Mouse (Mus musculus): Measurements from ENCODE around the gene Hipk2. TPM values are rescaled to one million over a fixed set of nuclear protein-coding genes. Genes with fewer than 3 reads are reported as not detected.

Gene Hipk2
- polyA plus RNA-seq, 1 experiment = 16.9 TPM

- DNase-seq = no peak
- no peak overlapping the region for H3K27ac ChIP-seq (ENCODE audit: control insufficient read depth, insufficient read depth, low read length)
- H3K4me3 ChIP-seq (ENCODE audit: control insufficient read depth, insufficient read depth, low read length) = no peak overlapping the region
- 83% methylated on average over 5 of the region's 5 CpGs for WGBS
- no peak for TF ChIP-seq POLR2A (IDR thresholded peaks at IDR 0.05; ENCODE audit: control insufficient read depth, extremely low read depth, insufficient read depth, low read length, poor library complexity)
- TF ChIP-seq CTCF (IDR thresholded peaks at IDR 0.05; ENCODE audit: borderline replicate concordance, control insufficient read depth, extremely low read depth, insufficient read depth, low read length, poor library complexity) = no peak
- H3K36me3 ChIP-seq (ENCODE audit: control insufficient read depth, insufficient read depth, low read length) = no peaks in the 10 kb centered on the region
- H3K4me1 ChIP-seq (replicated peaks; ENCODE audit: control insufficient read depth, insufficient read depth, low read length) = no peaks in the 10 kb centered on the region
- no peaks in the 10 kb centered on the region for H3K27me3 ChIP-seq (ENCODE audit: control insufficient read depth, insufficient read depth, low read length)
These were observed 39.8 kb upstream of the Hipk2 start for GRCm38 (mm10) chr6:38915776-38916175.

DNA sequence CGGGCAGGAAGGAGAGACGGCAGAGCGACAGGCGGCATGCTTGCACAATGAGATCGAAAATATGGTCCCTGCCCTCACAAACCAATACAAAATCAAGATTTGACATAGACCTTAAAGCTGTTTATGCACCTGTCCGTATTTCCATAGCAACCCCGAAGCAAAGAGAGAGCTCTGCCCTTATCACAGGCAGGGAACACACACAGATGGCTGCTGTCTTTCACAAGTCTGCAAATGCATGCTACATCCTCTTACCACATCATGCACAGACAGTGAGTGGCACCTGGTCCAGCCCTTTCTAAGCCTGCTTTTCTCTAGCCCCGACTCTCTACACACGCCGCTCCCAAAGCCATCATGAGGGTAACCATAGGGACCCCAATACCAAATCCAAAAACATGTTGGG is 38.2 kb upstream of the Hipk2 start:
- Histone ChIP-seq H3K27me3 (ENCODE audit: control insufficient read depth, insufficient read depth, low read length) (no peaks in the 10 kb centered on the region), H3K27ac (ENCODE audit: control insufficient read depth, insufficient read depth, low read length) (no peak overlapping the region), H3K4me1 (replicated peaks; ENCODE audit: control insufficient read depth, insufficient read depth, low read length) (no peaks in the 10 kb centered on the region), H3K36me3 (ENCODE audit: control insufficient read depth, insufficient read depth, low read length) (no peaks in the 10 kb centered on the region), H3K4me3 (ENCODE audit: control insufficient read depth, insufficient read depth, low read length) (no peak overlapping the region)
- TF ChIP-seq CTCF (IDR thresholded peaks at IDR 0.05; ENCODE audit: borderline replicate concordance, control insufficient read depth, extremely low read depth, insufficient read depth, low read length, poor library complexity) (no peak), POLR2A (IDR thresholded peaks at IDR 0.05; ENCODE audit: control insufficient read depth, extremely low read depth, insufficient read depth, low read length, poor library complexity) (no peak)
- 91% methylated on average over 10 of the region's 10 CpGs for WGBS
- no peak for DNase-seq

DNA sequence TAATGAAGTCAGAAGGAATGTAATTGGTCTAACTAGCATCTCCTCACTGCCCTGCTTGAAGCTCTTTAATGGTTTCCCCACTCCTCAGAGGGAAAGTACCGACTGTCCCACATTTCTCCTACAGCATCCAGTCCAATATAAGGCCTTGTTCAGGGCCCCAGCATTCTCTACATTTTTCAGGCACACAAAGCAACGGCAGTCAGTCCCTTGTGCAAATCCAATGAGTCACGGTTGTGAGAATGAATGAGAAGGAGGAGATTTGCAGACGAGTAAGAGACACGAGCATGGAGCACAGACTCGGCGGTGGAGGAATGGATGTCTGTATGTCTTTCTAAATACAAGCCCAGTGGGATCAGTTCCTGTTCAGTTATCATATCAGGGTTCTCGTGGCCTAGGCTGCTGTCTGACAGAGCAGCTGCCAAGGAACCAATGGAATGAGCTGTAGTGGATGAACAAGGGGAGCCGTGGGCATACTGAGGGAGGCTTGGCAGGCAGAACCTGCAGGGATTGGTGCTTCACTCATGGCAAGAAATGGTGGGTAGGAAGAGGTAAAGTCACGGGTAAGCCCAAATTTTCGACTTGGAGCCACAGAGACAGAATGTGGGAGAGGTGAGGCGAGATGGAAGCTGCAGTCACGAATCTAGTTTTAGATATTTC is 37.5 kb upstream of the Hipk2 start:
- Histone ChIP-seq H3K4me3 (ENCODE audit: control insufficient read depth, insufficient read depth, low read length) (no peak overlapping the region), H3K4me1 (replicated peaks; ENCODE audit: control insufficient read depth, insufficient read depth, low read length) (no peaks in the 10 kb centered on the region), H3K27ac (ENCODE audit: control insufficient read depth, insufficient read depth, low read length) (no peak overlapping the region), H3K27me3 (ENCODE audit: control insufficient read depth, insufficient read depth, low read length) (no peaks in the 10 kb centered on the region), H3K36me3 (ENCODE audit: control insufficient read depth, insufficient read depth, low read length) (no peaks in the 10 kb centered on the region)
- TF ChIP-seq POLR2A (IDR thresholded peaks at IDR 0.05; ENCODE audit: control insufficient read depth, extremely low read depth, insufficient read depth, low read length, poor library complexity) (no peak), CTCF (IDR thresholded peaks at IDR 0.05; ENCODE audit: borderline replicate concordance, control insufficient read depth, extremely low read depth, insufficient read depth, low read length, poor library complexity) (no peak)
- no peak for DNase-seq
- WGBS = 92% methylated on average over 13 of the region's 13 CpGs

GRCm38 (mm10) chr6:38912845-38913244 is 36.9 kb upstream of the Hipk2 start:
- H3K27ac ChIP-seq (ENCODE audit: control insufficient read depth, insufficient read depth, low read length) = no peak overlapping the region
- no peak for DNase-seq
- H3K4me3 ChIP-seq (ENCODE audit: control insufficient read depth, insufficient read depth, low read length) = no peak overlapping the region
- H3K4me1 ChIP-seq (replicated peaks; ENCODE audit: control insufficient read depth, insufficient read depth, low read length) = no peaks in the 10 kb centered on the region
- H3K36me3 ChIP-seq (ENCODE audit: control insufficient read depth, insufficient read depth, low read length) = no peaks in the 10 kb centered on the region
- H3K27me3 ChIP-seq (ENCODE audit: control insufficient read depth, insufficient read depth, low read length) = no peaks in the 10 kb centered on the region
- WGBS = 89% methylated on average over 9 of the region's 9 CpGs
- TF ChIP-seq POLR2A (IDR thresholded peaks at IDR 0.05; ENCODE audit: control insufficient read depth, extremely low read depth, insufficient read depth, low read length, poor library complexity) = no peak
- no peak for TF ChIP-seq CTCF (IDR thresholded peaks at IDR 0.05; ENCODE audit: borderline replicate concordance, control insufficient read depth, extremely low read depth, insufficient read depth, low read length, poor library complexity)

- Histone ChIP-seq H3K27me3 (ENCODE audit: control insufficient read depth, insufficient read depth, low read length) (no peaks in the 10 kb centered on the region), H3K4me1 (replicated peaks; ENCODE audit: control insufficient read depth, insufficient read depth, low read length) (no peaks in the 10 kb centered on the region), H3K27ac (ENCODE audit: control insufficient read depth, insufficient read depth, low read length) (no peak overlapping the region), H3K4me3 (ENCODE audit: control insufficient read depth, insufficient read depth, low read length) (no peak overlapping the region), H3K36me3 (ENCODE audit: control insufficient read depth, insufficient read depth, low read length) (no peaks in the 10 kb centered on the region)
- no peak for DNase-seq
- TF ChIP-seq POLR2A (IDR thresholded peaks at IDR 0.05; ENCODE audit: control insufficient read depth, extremely low read depth, insufficient read depth, low read length, poor library complexity) (no peak), CTCF (IDR thresholded peaks at IDR 0.05; ENCODE audit: borderline replicate concordance, control insufficient read depth, extremely low read depth, insufficient read depth, low read length, poor library complexity) (no peak)
These were observed 36.2 kb upstream of the Hipk2 start for GRCm38 (mm10) chr6:38912121-38912660.

- no peak for TF ChIP-seq CTCF (IDR thresholded peaks at IDR 0.05; ENCODE audit: borderline replicate concordance, control insufficient read depth, extremely low read depth, insufficient read depth, low read length, poor library complexity)
- TF ChIP-seq POLR2A (IDR thresholded peaks at IDR 0.05; ENCODE audit: control insufficient read depth, extremely low read depth, insufficient read depth, low read length, poor library complexity) = no peak
- H3K36me3 ChIP-seq (ENCODE audit: control insufficient read depth, insufficient read depth, low read length) = no peaks in the 10 kb centered on the region
- no peaks in the 10 kb centered on the region for H3K4me1 ChIP-seq (replicated peaks; ENCODE audit: control insufficient read depth, insufficient read depth, low read length)
- no peak overlapping the region for H3K4me3 ChIP-seq (ENCODE audit: control insufficient read depth, insufficient read depth, low read length)
- WGBS = 71% methylated on average over 3 of the region's 3 CpGs
- no peak overlapping the region for H3K27ac ChIP-seq (ENCODE audit: control insufficient read depth, insufficient read depth, low read length)
- no peaks in the 10 kb centered on the region for H3K27me3 ChIP-seq (ENCODE audit: control insufficient read depth, insufficient read depth, low read length)
- peak; percentile 56 for DNase-seq
These were observed 35.0 kb upstream of the Hipk2 start for GRCm38 (mm10) chr6:38910828-38911559.

All from thymus, adult 2 months (tissue).